Mouse (Mus musculus): ENCODE measurements around the gene Prss54. TPM values are rescaled to one million over a fixed set of nuclear protein-coding genes. Genes with fewer than 3 reads are reported as not detected.

Prss54 gene
- polyA plus RNA-seq, 1 experiment from 2014 or later = not detected

DNA sequence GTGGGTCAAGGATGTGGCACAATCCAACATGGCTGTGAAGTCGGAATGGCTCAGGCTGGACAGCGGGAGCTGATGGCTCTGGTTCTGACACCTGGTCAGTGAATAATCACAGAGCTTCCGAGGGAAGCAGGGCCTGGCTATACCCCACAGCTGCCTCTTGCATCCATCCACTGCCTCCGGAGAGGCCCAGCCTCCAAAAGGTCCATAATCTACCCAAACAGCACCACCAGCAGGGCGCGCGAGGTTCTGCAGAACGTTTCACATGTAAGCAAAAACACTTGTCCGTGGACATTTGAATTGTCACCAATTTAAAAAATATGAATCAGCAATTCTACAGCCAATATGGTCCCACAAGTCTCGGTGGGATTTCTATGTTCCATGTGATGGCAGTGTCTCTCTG is 13.1 kb upstream of the Prss54 start:
- WGBS = 61% methylated on average over 10 of the region's 10 CpGs
- Histone ChIP-seq H3K9ac (ENCODE audit: low read length) (no peak overlapping the region), H3K4me3 (ENCODE audit: low read depth, low read length) (no peak overlapping the region), H3K4me2 (ENCODE audit: low read depth, severe bottlenecking) (no peak overlapping the region), H3K4me1 (ENCODE audit: control insufficient read depth, insufficient read depth, low read length) (no peaks in the 10 kb centered on the region), H3K27ac (replicated peaks; ENCODE audit: low read depth, low read length) (no peak overlapping the region), H3K36me3 (ENCODE audit: control insufficient read depth, insufficient read depth, low read length) (no peaks in the 10 kb centered on the region), H3K27me3 (ENCODE audit: control insufficient read depth, insufficient read depth, low read length) (no peaks in the 10 kb centered on the region), H3K9me3 (ENCODE audit: control insufficient read depth, low read length) (no peaks in the 10 kb centered on the region)
- ATAC-seq (ENCODE audit: insufficient number of reproducible peaks, low FRiP score, low TSS enrichment, low read depth) = no peak
- no peak for DNase-seq (ENCODE audit: low spot score)

- Histone ChIP-seq H3K4me2 (ENCODE audit: low read depth, severe bottlenecking) (no peak overlapping the region), H3K4me3 (ENCODE audit: low read depth, low read length) (no peak overlapping the region), H3K27ac (replicated peaks; ENCODE audit: low read depth, low read length) (no peak overlapping the region), H3K9ac (ENCODE audit: low read length) (no peak overlapping the region), H3K36me3 (ENCODE audit: control insufficient read depth, insufficient read depth, low read length) (no peaks in the 10 kb centered on the region), H3K9me3 (ENCODE audit: control insufficient read depth, low read length) (no peaks in the 10 kb centered on the region), H3K4me1 (ENCODE audit: control insufficient read depth, insufficient read depth, low read length) (no peaks in the 10 kb centered on the region), H3K27me3 (ENCODE audit: control insufficient read depth, insufficient read depth, low read length) (no peaks in the 10 kb centered on the region)
- 90% methylated on average over 1 of the region's 1 CpGs for WGBS
- DNase-seq (ENCODE audit: low spot score) (no peak), ATAC-seq (ENCODE audit: insufficient number of reproducible peaks, low FRiP score, low TSS enrichment, low read depth) (no peak)
These were observed 11.2 kb upstream of the Prss54 start for GRCm38 (mm10) chr8:95587339-95587738.

DNA sequence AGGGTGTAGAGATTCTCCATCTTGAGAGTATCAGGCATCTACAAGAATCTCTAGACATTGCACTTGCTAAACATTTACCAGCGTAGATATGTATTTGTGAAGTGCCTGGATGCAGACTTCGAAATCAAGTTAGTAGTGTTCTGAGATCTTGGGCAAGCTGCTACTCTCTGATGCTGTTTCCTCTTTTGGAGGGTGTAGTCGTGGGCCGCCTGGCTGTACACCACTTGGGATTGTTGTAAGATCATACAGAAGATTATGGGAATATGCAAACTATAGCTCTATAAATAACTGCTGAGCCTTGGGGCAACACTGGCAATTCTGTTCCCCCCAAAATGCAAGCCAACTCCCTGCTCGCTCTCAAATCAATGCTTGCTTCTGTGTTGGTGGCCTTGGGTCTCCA is 3.0 kb downstream of the Prss54 start:
- H3K27me3 ChIP-seq (ENCODE audit: control insufficient read depth, insufficient read depth, low read length) = no peaks in the 10 kb centered on the region
- H3K4me1 ChIP-seq (ENCODE audit: control insufficient read depth, insufficient read depth, low read length) = no peaks in the 10 kb centered on the region
- no peak for ATAC-seq (ENCODE audit: insufficient number of reproducible peaks, low FRiP score, low TSS enrichment, low read depth)
- 87% methylated on average over 5 of the region's 5 CpGs for WGBS
- no peak overlapping the region for H3K4me2 ChIP-seq (ENCODE audit: low read depth, severe bottlenecking)
- no peaks in the 10 kb centered on the region for H3K36me3 ChIP-seq (ENCODE audit: control insufficient read depth, insufficient read depth, low read length)
- no peaks in the 10 kb centered on the region for H3K9me3 ChIP-seq (ENCODE audit: control insufficient read depth, low read length)
- H3K9ac ChIP-seq (ENCODE audit: low read length) = no peak overlapping the region
- H3K27ac ChIP-seq (replicated peaks; ENCODE audit: low read depth, low read length) = no peak overlapping the region
- no peak overlapping the region for H3K4me3 ChIP-seq (ENCODE audit: low read depth, low read length)
- DNase-seq (ENCODE audit: low spot score) = no peak

DNA sequence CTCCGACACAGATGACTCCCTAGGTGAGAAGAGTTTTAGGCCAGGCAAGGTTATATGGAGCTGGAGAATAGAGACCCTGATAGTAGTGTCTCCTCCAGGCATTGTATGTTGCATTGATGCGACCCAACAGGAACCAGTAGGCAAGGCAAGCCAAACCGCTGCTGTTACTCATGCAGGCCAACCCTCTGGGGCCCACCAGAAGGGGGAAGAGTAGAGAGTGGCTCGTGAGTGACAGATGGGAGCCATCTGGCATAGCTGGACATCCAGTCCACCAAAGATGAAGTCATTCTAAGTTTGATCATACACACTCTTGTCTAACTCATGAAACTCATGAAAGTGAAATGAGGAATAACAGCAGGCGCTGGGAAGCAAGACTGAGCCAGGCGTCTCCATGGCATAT is 9.3 kb downstream of the Prss54 start:
- no peak overlapping the region for H3K4me2 ChIP-seq (ENCODE audit: low read depth, severe bottlenecking)
- no peaks in the 10 kb centered on the region for H3K4me1 ChIP-seq (ENCODE audit: control insufficient read depth, insufficient read depth, low read length)
- H3K9me3 ChIP-seq (ENCODE audit: control insufficient read depth, low read length) = no peaks in the 10 kb centered on the region
- H3K36me3 ChIP-seq (ENCODE audit: control insufficient read depth, insufficient read depth, low read length) = no peaks in the 10 kb centered on the region
- 87% methylated on average over 6 of the region's 6 CpGs for WGBS
- ATAC-seq (ENCODE audit: insufficient number of reproducible peaks, low FRiP score, low TSS enrichment, low read depth) (no peak), DNase-seq (ENCODE audit: low spot score) (no peak)
- no peak overlapping the region for H3K9ac ChIP-seq (ENCODE audit: low read length)
- no peaks in the 10 kb centered on the region for H3K27me3 ChIP-seq (ENCODE audit: control insufficient read depth, insufficient read depth, low read length)
- no peak overlapping the region for H3K27ac ChIP-seq (replicated peaks; ENCODE audit: low read depth, low read length)
- H3K4me3 ChIP-seq (ENCODE audit: low read depth, low read length) = no peak overlapping the region

DNA sequence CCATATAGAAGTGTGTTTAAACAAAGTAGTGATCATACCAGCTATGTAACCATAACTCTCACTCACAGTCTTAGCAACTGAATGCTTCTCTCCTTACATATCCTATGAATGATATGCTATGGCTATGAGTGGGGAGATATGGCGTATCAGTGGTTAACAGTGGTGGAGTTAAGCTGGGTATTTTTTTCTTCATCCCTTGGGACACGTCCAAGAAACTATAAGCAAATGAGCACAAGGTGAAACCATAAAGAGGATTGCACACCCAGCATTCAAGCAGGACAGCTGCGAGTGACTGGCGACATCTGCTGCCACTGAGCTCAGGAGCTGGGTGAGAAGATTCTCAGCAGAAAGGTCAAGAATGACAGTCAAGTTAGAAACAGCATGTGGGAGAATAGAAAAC is 9.9 kb downstream of the Prss54 start:
- WGBS = 84% methylated on average over 4 of the region's 4 CpGs
- H3K4me1 ChIP-seq (ENCODE audit: control insufficient read depth, insufficient read depth, low read length) = no peaks in the 10 kb centered on the region
- ATAC-seq (ENCODE audit: insufficient number of reproducible peaks, low FRiP score, low TSS enrichment, low read depth) = no peak
- H3K27ac ChIP-seq (replicated peaks; ENCODE audit: low read depth, low read length) = no peak overlapping the region
- no peak overlapping the region for H3K9ac ChIP-seq (ENCODE audit: low read length)
- H3K4me3 ChIP-seq (ENCODE audit: low read depth, low read length) = no peak overlapping the region
- no peak for DNase-seq (ENCODE audit: low spot score)
- no peaks in the 10 kb centered on the region for H3K27me3 ChIP-seq (ENCODE audit: control insufficient read depth, insufficient read depth, low read length)
- no peaks in the 10 kb centered on the region for H3K9me3 ChIP-seq (ENCODE audit: control insufficient read depth, low read length)
- H3K4me2 ChIP-seq (ENCODE audit: low read depth, severe bottlenecking) = no peak overlapping the region
- H3K36me3 ChIP-seq (ENCODE audit: control insufficient read depth, insufficient read depth, low read length) = no peaks in the 10 kb centered on the region

- no peaks in the 10 kb centered on the region for H3K4me1 ChIP-seq (ENCODE audit: control insufficient read depth, insufficient read depth, low read length)
- no peaks in the 10 kb centered on the region for H3K27me3 ChIP-seq (ENCODE audit: control insufficient read depth, insufficient read depth, low read length)
- DNase-seq (ENCODE audit: low spot score) (no peak), ATAC-seq (ENCODE audit: insufficient number of reproducible peaks, low FRiP score, low TSS enrichment, low read depth) (no peak)
- H3K4me2 ChIP-seq (ENCODE audit: low read depth, severe bottlenecking) = no peak overlapping the region
- no peaks in the 10 kb centered on the region for H3K36me3 ChIP-seq (ENCODE audit: control insufficient read depth, insufficient read depth, low read length)
- H3K9me3 ChIP-seq (ENCODE audit: control insufficient read depth, low read length) = no peaks in the 10 kb centered on the region
- no peak overlapping the region for H3K27ac ChIP-seq (replicated peaks; ENCODE audit: low read depth, low read length)
- H3K9ac ChIP-seq (ENCODE audit: low read length) = no peak overlapping the region
- H3K4me3 ChIP-seq (ENCODE audit: low read depth, low read length) = no peak overlapping the region
- WGBS = 93% methylated on average over 2 of the region's 2 CpGs
These were observed 20.2 kb downstream of the Prss54 start for GRCm38 (mm10) chr8:95555963-95556362.

DNA sequence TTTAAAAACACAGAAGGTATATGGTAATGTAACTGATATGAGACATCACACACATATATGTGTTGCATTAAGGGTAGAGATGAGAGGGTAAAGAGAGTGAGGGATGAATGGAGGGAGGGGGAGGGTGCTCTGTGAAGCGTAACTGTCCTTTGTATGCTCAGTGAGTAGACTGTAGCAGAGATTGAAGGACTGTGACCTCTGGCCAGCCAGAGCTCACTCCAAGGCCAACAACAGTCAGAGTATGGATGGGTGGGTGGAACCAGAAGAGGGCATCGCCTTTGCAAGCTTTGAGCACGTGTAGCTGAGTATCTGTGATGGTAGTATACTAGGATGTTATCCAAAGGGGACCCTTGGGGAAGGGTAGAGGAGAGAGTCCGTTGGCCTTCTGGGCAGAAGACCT is 24.6 kb downstream of the Prss54 start:
- no peaks in the 10 kb centered on the region for H3K9me3 ChIP-seq (ENCODE audit: control insufficient read depth, low read length)
- 77% methylated on average over 4 of the region's 4 CpGs for WGBS
- no peaks in the 10 kb centered on the region for H3K27me3 ChIP-seq (ENCODE audit: control insufficient read depth, insufficient read depth, low read length)
- H3K4me2 ChIP-seq (ENCODE audit: low read depth, severe bottlenecking) = no peak overlapping the region
- H3K4me1 ChIP-seq (ENCODE audit: control insufficient read depth, insufficient read depth, low read length) = no peaks in the 10 kb centered on the region
- H3K9ac ChIP-seq (ENCODE audit: low read length) = no peak overlapping the region
- H3K27ac ChIP-seq (replicated peaks; ENCODE audit: low read depth, low read length) = no peak overlapping the region
- ATAC-seq (ENCODE audit: insufficient number of reproducible peaks, low FRiP score, low TSS enrichment, low read depth) = no peak
- H3K4me3 ChIP-seq (ENCODE audit: low read depth, low read length) = no peak overlapping the region
- no peaks in the 10 kb centered on the region for H3K36me3 ChIP-seq (ENCODE audit: control insufficient read depth, insufficient read depth, low read length)
- DNase-seq (ENCODE audit: low spot score) = no peak

DNA sequence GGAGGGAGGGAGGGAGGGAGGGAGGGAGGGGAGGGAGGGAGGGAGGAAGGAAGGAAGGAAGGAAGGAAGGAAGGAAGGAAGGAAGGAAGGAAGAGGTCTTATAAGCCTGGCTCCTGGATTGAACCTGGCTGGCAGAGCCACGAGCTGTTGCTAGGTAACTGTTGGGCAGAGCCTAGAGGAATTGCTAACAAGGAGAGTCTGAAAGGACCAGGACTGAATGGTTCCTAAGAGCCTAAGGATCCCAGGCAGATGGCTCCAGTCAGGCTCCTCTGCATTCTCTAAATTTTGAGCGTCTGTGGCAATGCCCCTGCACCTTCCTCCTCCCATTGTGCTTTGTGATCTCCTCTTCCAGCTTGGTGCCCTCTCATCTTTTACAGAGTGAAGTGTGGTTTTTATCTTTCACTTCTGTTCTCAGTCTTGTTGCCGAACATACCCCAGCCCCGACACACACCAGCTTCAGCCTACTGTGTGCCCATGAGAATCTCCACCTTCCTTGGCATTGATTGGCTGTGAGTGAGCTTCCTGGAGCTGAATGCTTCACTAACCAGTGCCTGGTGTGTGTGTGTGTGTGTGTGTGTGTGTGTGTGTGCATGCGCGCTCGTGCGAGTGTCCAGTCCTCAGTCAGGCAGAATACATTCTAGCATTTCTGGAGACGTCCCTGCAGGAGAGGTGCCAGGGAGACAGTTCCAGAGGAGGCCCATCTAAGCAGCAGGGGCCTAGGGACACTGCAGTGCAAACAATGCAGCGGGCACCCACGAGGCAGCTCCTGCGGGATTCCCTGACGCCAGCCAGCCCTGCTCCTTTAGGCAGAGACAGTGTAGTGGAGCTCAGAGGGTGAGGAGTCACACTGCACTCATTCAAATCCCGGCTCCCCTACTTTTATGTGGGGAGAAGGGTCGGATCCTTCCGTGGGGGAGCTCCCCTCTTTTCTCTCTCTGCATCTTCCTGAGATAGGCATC is 26.0 kb downstream of the Prss54 start:
- ATAC-seq (ENCODE audit: insufficient number of reproducible peaks, low FRiP score, low TSS enrichment, low read depth) = no peak
- Histone ChIP-seq H3K9me3 (ENCODE audit: control insufficient read depth, low read length) (no peaks in the 10 kb centered on the region), H3K27ac (replicated peaks; ENCODE audit: low read depth, low read length) (no peak overlapping the region), H3K4me3 (ENCODE audit: low read depth, low read length) (no peak overlapping the region), H3K4me1 (ENCODE audit: control insufficient read depth, insufficient read depth, low read length) (no peaks in the 10 kb centered on the region), H3K27me3 (ENCODE audit: control insufficient read depth, insufficient read depth, low read length) (no peaks in the 10 kb centered on the region), H3K9ac (ENCODE audit: low read length) (no peak overlapping the region), H3K36me3 (ENCODE audit: control insufficient read depth, insufficient read depth, low read length) (no peaks in the 10 kb centered on the region), H3K4me2 (ENCODE audit: low read depth, severe bottlenecking) (no peak overlapping the region)
- WGBS = 71% methylated on average over 16 of the region's 16 CpGs
- DNase-seq (ENCODE audit: low spot score) = no peak

DNA sequence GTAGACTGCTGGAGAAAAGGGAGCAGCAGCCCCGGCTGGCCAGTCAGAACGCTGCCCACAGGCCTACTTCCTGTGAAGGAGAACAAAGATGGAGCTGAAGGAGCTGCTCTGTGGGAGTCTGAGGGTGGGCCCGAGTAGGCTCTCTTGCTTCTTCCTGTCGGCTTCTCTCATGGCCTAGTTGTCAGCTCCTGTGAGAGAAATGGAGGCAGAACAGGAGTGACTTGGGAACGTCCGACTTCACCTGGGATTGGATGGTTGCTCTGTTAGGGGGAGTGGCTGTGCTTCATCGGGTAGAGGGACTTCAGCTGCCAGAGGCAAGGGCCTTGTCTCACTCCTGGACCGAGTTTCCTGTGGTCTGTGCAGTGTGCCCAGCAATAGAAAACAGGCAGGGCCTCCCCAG is 28.2 kb downstream of the Prss54 start:
- 63% methylated on average over 8 of the region's 8 CpGs for WGBS

More for the DNA sequence above, 28.2 kb downstream of the Prss54 start:
- Histone ChIP-seq H3K27ac (replicated peaks; ENCODE audit: low read depth, low read length) (no peak overlapping the region), H3K27me3 (ENCODE audit: control insufficient read depth, insufficient read depth, low read length) (no peaks in the 10 kb centered on the region), H3K4me3 (ENCODE audit: low read depth, low read length) (no peak overlapping the region), H3K36me3 (ENCODE audit: control insufficient read depth, insufficient read depth, low read length) (no peaks in the 10 kb centered on the region), H3K9ac (ENCODE audit: low read length) (no peak overlapping the region), H3K4me1 (ENCODE audit: control insufficient read depth, insufficient read depth, low read length) (no peaks in the 10 kb centered on the region), H3K9me3 (ENCODE audit: control insufficient read depth, low read length) (no peaks in the 10 kb centered on the region), H3K4me2 (ENCODE audit: low read depth, severe bottlenecking) (no peak overlapping the region)
- ATAC-seq (ENCODE audit: insufficient number of reproducible peaks, low FRiP score, low TSS enrichment, low read depth) (no peak), DNase-seq (ENCODE audit: low spot score) (no peak)

All from limb, embryonic 11.5 days (tissue).